Mouse (Mus musculus) lung, embryonic 15.5 days (tissue): Measurements from ENCODE around the gene Slc22a7. TPM values are rescaled to one million over a fixed set of nuclear protein-coding genes. Genes with fewer than 3 reads are reported as not detected.

Source experiments
- ATAC-seq: fragments of 200-750 bp; cut with Nextera tagmentation; 2 replicates; pipeline ENCODE4 v1.8.0; 2017; ENCODE audit warnings: moderate number of reproducible peaks, borderline replicate concordance; ENCODE audit not compliant: low FRiP score, low TSS enrichment; ENCODE audit errors: extremely low read depth
- H3K27ac ChIP-seq: fragments of 300-500 bp; sonication (generic); 2 replicates; pipeline ENCODE4 v1.5.1; 2015; ENCODE audit warnings: moderate library complexity, mild to moderate bottlenecking, inconsistent platforms
- H3K27me3 ChIP-seq: fragments of 300-500 bp; sonication (generic); 2 replicates; pipeline ENCODE4 v1.6.1; 2015; ENCODE audit warnings: inconsistent platforms
- H3K36me3 ChIP-seq: fragments of 300-500 bp; sonication (generic); 2 replicates; pipeline ENCODE4 v1.6.1; 2015; ENCODE audit warnings: inconsistent platforms
- H3K4me1 ChIP-seq: fragments of 300-500 bp; sonication (generic); 2 replicates; pipeline ENCODE4 v1.6.1; 2015; ENCODE audit warnings: inconsistent platforms
- H3K4me2 ChIP-seq: fragments of 300-500 bp; sonication (generic); 2 replicates; pipeline ENCODE4 v1.6.1; 2015; ENCODE audit warnings: inconsistent platforms, mild to moderate bottlenecking, moderate library complexity
- H3K4me3 ChIP-seq: fragments of 300-500 bp; sonication (generic); 2 replicates; pipeline ENCODE4 v1.5.1; 2015; ENCODE audit warnings: mild to moderate bottlenecking, inconsistent platforms
- H3K9ac ChIP-seq: fragments of 300-500 bp; sonication (generic); 2 replicates; pipeline ENCODE4 v1.6.1; 2015; ENCODE audit warnings: inconsistent platforms
- H3K9me3 ChIP-seq: fragments of 300-500 bp; sonication (generic); 2 replicates; pipeline ENCODE4 v1.6.1; 2016; ENCODE audit warnings: inconsistent platforms
- WGBS: fragments of 180-500 bp; shearing (Covaris S2); methylation state at CpG from one replicate; pipeline ENCODE4 v1.1.7; 2015; 5-methylcytosine and 5-hydroxymethylcytosine counted together
- polyA plus RNA-seq: library from polyadenylated mRNA; unstranded; fragments of >200 nt; fragmentation: Nextera tagmentation; extraction: Ambion mirVana; gene quantifications from 2 replicates; pipeline ENCODE4 v1.2.1, GENCODE M21; 2015

Slc22a7 gene
- polyA plus RNA-seq: 0.29 TPM in 1 of 2 replicates, not detected in the other

- Histone ChIP-seq H3K9me3 (no peaks in the 10 kb centered on the region), H3K9ac (no peak within 1 kb of the TSS), H3K36me3 (no peaks in the 10 kb centered on the region), H3K4me3 (no peak within 1 kb of the TSS), H3K27ac (no peak within 1 kb of the TSS), H3K4me2 (no peak within 1 kb of the TSS), H3K4me1 (peaks cover 4% of the 10 kb centered on the region; the same call in 1 of the 2 replicates), H3K27me3 (peaks cover 50% of the 10 kb centered on the region)
- no peak for ATAC-seq
- WGBS: 88% methylated on average over 4 of the region's 4 CpGs
Observed at GRCm38 (mm10) chr17:46438298-46438873, at the start of gene Slc22a7. Gene Slc22a7 (minus strand): TSS chr17:46438457.

- no peak within 1 kb of the TSS for H3K9ac ChIP-seq
- peaks cover 14% of the 10 kb centered on the region; the same call in 1 of the 2 replicates for H3K4me1 ChIP-seq
- H3K9me3 ChIP-seq: no peaks in the 10 kb centered on the region
- peak within 1 kb of the TSS; percentile 68 for H3K4me2 ChIP-seq
- H3K36me3 ChIP-seq: no peaks in the 10 kb centered on the region
- peak within 1 kb of the TSS; percentile 34 for H3K4me3 ChIP-seq
- under 1% methylated on average over 22 of the region's 49 CpGs for whole genome bisulfite sequencing
- peak; percentile 47; the same call in 1 of the 2 replicates for ATAC-seq
- no peak within 1 kb of the TSS for H3K27ac ChIP-seq
- peaks cover 77% of the 10 kb centered on the region for H3K27me3 ChIP-seq
Observed at GRCm38 (mm10) chr17:46487431-46487830, 49.2 kb upstream of the Slc22a7 start, which contains the start of gene Ttbk1. Gene Ttbk1 (minus strand): TSS chr17:46487675.

GRCm38 (mm10) chr17:46486995-46487394, 48.7 kb upstream of the Slc22a7 start:
- Histone ChIP-seq H3K9me3 (no peaks in the 10 kb centered on the region), H3K27ac (no peak overlapping the region), H3K36me3 (no peaks in the 10 kb centered on the region), H3K9ac (no peak overlapping the region), H3K4me1 (peaks cover 14% of the 10 kb centered on the region; the same call in 1 of the 2 replicates), H3K27me3 (peaks cover 75% of the 10 kb centered on the region), H3K4me2 (peak overlapping the region; percentile 68), H3K4me3 (peak overlapping the region; percentile 34)
- no peak for ATAC-seq
- 6% methylated on average over 11 of the region's 22 CpGs for WGBS

DNA sequence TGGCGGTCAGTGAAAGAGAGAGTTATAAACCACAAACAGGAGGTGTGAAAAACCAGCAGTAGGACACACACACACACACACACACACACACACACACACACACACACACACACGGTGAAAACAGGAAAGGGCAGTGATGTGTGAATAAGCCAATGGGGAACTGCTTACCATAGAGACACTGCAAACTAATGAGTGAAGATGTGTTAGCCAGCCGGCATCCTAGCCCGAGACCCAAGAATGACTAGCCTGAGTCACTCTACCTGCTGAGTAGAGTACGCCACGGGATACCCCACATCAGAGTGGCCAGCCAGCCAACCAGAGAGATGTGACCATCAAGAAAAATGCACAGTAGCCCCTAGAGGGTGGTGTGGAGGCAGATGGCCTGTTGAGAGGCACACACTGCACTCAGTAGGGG, 46.2 kb upstream of the Slc22a7 start:
- Histone ChIP-seq H3K36me3 (no peaks in the 10 kb centered on the region), H3K9me3 (no peaks in the 10 kb centered on the region), H3K27me3 (peaks cover 77% of the 10 kb centered on the region), H3K4me1 (peaks cover 14% of the 10 kb centered on the region; the same call in 1 of the 2 replicates), H3K27ac (no peak overlapping the region), H3K9ac (no peak overlapping the region), H3K4me2 (peak overlapping the region; percentile 54; the same call in 1 of the 2 replicates), H3K4me3 (peak overlapping the region; percentile 23)
- WGBS: 16% methylated on average over 6 of the region's 6 CpGs
- ATAC-seq: no peak

DNA sequence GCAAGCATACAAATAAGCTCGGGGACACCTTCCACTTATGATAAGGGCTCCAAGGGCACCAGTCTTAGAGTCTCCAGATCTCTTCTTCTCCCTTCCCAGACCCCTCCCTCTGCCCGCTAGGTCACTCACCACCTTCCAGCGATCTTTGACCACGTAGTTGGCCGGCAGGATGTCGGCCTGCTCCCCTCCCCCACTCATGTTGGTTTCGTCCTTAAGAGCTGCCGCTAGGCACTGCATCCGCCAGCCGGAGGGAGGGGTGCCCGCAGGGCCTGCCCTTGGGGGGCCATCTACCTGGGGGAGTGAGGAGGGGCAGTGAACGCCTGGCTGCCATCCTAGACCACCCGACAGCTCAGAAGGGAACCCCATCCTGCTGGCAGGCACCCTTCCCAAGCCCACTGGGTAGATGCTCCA, 45.8 kb upstream of the Slc22a7 start:
- H3K27ac ChIP-seq: no peak overlapping the region
- no peaks in the 10 kb centered on the region for H3K9me3 ChIP-seq
- 1% methylated on average over 13 of the region's 13 CpGs for WGBS
- peak overlapping the region; percentile 54 for H3K4me2 ChIP-seq
- H3K36me3 ChIP-seq: no peaks in the 10 kb centered on the region
- no peak for ATAC-seq
- H3K9ac ChIP-seq: no peak overlapping the region
- H3K27me3 ChIP-seq: peaks cover 74% of the 10 kb centered on the region
- peak overlapping the region; percentile 23 for H3K4me3 ChIP-seq
- peaks cover 14% of the 10 kb centered on the region; the same call in 1 of the 2 replicates for H3K4me1 ChIP-seq

GRCm38 (mm10) chr17:46483561-46484001, 45.3 kb upstream of the Slc22a7 start:
- Histone ChIP-seq H3K4me1 (peaks cover 14% of the 10 kb centered on the region; the same call in 1 of the 2 replicates), H3K4me2 (peak overlapping the region; percentile 54), H3K4me3 (peak overlapping the region; percentile 23), H3K36me3 (no peaks in the 10 kb centered on the region), H3K9ac (no peak overlapping the region), H3K9me3 (no peaks in the 10 kb centered on the region), H3K27me3 (peaks cover 70% of the 10 kb centered on the region), H3K27ac (no peak overlapping the region)
- 3% methylated on average over 16 of the region's 16 CpGs for WGBS
- ATAC-seq: no peak

GRCm38 (mm10) chr17:46477286-46477685, 39.0 kb upstream of the Slc22a7 start:
- H3K9ac ChIP-seq: no peak overlapping the region
- H3K9me3 ChIP-seq: no peaks in the 10 kb centered on the region
- H3K27ac ChIP-seq: no peak overlapping the region
- peaks cover 18% of the 10 kb centered on the region; the same call in 1 of the 2 replicates for H3K27me3 ChIP-seq
- H3K4me2 ChIP-seq: no peak overlapping the region
- no peaks in the 10 kb centered on the region for H3K36me3 ChIP-seq
- 77% methylated on average over 15 of the region's 15 CpGs for WGBS
- no peak overlapping the region for H3K4me3 ChIP-seq
- no peak for ATAC-seq
- H3K4me1 ChIP-seq: no peaks in the 10 kb centered on the region

- H3K27me3 ChIP-seq: peaks cover 18% of the 10 kb centered on the region; the same call in 1 of the 2 replicates
- no peaks in the 10 kb centered on the region for H3K9me3 ChIP-seq
- no peak overlapping the region for H3K27ac ChIP-seq
- H3K4me2 ChIP-seq: no peak overlapping the region
- no peaks in the 10 kb centered on the region for H3K4me1 ChIP-seq
- no peak for ATAC-seq
- 52% methylated on average over 8 of the region's 8 CpGs for WGBS
- no peak overlapping the region for H3K4me3 ChIP-seq
- no peak overlapping the region for H3K9ac ChIP-seq
- no peaks in the 10 kb centered on the region for H3K36me3 ChIP-seq
Observed at GRCm38 (mm10) chr17:46476601-46477000, 38.3 kb upstream of the Slc22a7 start.

DNA sequence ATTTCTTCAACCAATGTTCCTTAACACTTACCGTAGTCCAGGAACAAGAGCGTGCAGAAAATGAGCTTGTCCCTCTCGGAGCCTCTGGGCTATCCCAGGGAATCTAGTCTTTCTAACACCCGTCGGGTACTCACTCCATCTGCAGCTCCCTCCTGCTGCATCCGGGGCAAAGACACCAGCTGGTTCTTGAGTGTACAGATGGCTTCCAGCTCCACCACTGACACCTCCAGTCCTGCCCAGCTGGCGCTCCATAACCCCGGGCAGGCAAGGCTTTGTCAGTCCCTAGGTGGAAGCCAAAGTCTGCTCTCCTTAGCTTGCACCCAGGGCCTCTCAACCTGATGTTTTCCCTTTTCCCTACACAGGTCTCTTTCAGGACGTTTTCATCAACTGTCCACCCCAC, 29.6 kb upstream of the Slc22a7 start:
- Histone ChIP-seq H3K27ac (no peak overlapping the region), H3K9ac (no peak overlapping the region), H3K4me3 (no peak overlapping the region), H3K36me3 (no peaks in the 10 kb centered on the region), H3K4me2 (no peak overlapping the region), H3K27me3 (peaks cover 7% of the 10 kb centered on the region), H3K4me1 (no peaks in the 10 kb centered on the region), H3K9me3 (no peaks in the 10 kb centered on the region)
- 56% methylated on average over 9 of the region's 9 CpGs for WGBS
- no peak for ATAC-seq

DNA sequence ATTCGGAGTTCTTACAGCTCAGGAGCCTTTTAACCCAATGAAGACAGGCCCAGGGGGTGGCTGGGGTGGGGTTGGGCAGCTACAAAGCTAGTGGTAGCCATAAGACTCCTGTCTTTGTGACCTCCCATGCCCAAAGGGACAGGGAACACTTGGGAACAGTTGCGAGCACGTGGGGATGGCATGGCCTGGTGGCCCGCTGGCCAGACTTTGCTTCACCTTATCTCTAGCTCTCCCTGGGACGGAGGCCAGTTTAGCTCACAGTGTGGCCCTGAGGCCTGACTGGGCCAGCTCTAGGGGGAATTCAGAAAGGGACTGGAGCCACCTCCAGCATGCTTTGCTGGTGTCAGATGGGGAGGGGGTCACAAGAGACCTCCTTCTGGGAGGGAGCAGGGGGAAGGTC, 24.0 kb upstream of the Slc22a7 start:
- Histone ChIP-seq H3K27ac (no peak overlapping the region), H3K27me3 (peaks cover 58% of the 10 kb centered on the region), H3K4me3 (no peak overlapping the region), H3K4me1 (peaks cover 13% of the 10 kb centered on the region), H3K36me3 (no peaks in the 10 kb centered on the region), H3K4me2 (no peak overlapping the region), H3K9ac (no peak overlapping the region), H3K9me3 (no peaks in the 10 kb centered on the region)
- WGBS: 70% methylated on average over 5 of the region's 5 CpGs
- no peak for ATAC-seq

- H3K4me2 ChIP-seq: peak overlapping the region; percentile 73
Observed at GRCm38 (mm10) chr17:46461347-46461746, 23.1 kb upstream of the Slc22a7 start.

DNA sequence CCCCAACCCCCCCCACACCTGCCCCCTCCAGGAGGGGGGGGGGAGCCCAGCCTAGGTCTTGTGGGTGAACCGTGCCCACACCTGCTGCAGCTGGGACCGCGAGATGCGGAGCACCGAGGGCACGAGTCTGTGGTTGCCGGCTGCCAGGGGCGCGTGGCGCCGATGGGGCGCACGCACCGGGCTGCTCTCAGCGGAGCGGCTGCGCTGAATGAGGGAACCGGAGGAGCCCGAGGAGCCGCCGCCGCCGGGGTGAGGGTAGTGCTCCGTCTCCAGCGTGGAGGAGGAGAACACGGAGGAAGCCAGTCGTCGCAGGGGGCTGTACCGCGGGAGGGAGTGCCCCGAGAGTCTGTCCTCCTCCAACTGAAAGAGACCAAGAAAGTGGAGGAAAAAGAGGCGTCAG, 22.4 kb upstream of the Slc22a7 start:
- no peak for ATAC-seq

More at GRCm38 (mm10) chr17:46461347-46461746, 23.1 kb upstream of the Slc22a7 start:
- Histone ChIP-seq H3K4me1 (peaks cover 13% of the 10 kb centered on the region), H3K27ac (no peak overlapping the region), H3K36me3 (no peaks in the 10 kb centered on the region), H3K9ac (peak overlapping the region; percentile 29), H3K27me3 (peaks cover 64% of the 10 kb centered on the region), H3K9me3 (no peaks in the 10 kb centered on the region), H3K4me3 (peak overlapping the region; percentile 36)
- no peak for ATAC-seq
- 4% methylated on average over 8 of the region's 8 CpGs for WGBS

More for the DNA sequence above, 22.4 kb upstream of the Slc22a7 start:
- Histone ChIP-seq H3K9me3 (no peaks in the 10 kb centered on the region), H3K27me3 (peaks cover 67% of the 10 kb centered on the region), H3K4me3 (peak overlapping the region; percentile 36), H3K27ac (no peak overlapping the region), H3K4me1 (peaks cover 16% of the 10 kb centered on the region), H3K9ac (peak overlapping the region; percentile 29), H3K4me2 (peak overlapping the region; percentile 73), H3K36me3 (no peaks in the 10 kb centered on the region)
- under 1% methylated on average over 32 of the region's 32 CpGs for WGBS
